In the genomic region with DNA sequence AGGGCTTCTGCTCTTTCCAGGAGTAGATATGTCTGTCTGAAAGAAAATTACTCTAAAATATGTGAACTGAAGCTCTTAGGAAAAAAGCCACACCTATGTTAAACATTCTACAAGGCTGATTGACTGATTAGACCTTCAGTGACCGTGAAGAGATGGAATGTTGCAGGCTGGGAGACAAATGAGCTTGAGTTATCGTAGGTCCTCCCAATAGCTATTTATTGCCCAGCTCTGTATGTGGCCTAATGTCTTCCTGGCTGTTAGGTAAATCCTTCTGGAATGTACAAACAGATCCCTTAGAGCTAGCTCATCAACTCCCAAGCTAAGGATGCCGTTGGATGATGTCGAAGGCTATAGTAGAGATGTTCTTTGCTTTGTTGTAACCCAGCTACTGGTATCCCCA, we compare ENCODE assay signal across 25 mouse cellular contexts.
"Had no signal": no experiment of that assay in that cellular context is flagged by ENCODE, and none has a peak within 500 bp of the region (broad histone marks: within the 10 kb centered on the region; RNA-seq: fewer than 3 reads in every experiment).

No protein-coding gene starts in this region.

- H3K9ac ChIP-seq: heart, embryonic 12.5 days; hindbrain, embryonic 12.5 days; hindbrain, embryonic 14.5 days; kidney, embryonic 15.5 days; limb, embryonic 12.5 days; liver, embryonic 12.5 days; liver, embryonic 14.5 days had no signal

- H3K27me3 ChIP-seq: hindbrain, embryonic 12.5 days had no signal

- DNase-seq: gastrocnemius, adult 2 months; gastrocnemius, postnatal 10 days; gastrocnemius, postnatal 25 days; heart, adult 18-20 months; heart, postnatal 10 days; heart, postnatal 4 days; kidney, adult 2 months; kidney, adult 9 months; kidney, postnatal 10 days; kidney, postnatal 4 days; liver had no signal

- ATAC-seq: hindbrain, embryonic 16.5 days; inflammation-experienced regulatory T-cells, adult 6 months; liver, embryonic 12.5 days had no signal

- H3K4me2 ChIP-seq: heart, embryonic 12.5 days; hindbrain, embryonic 12.5 days; hindbrain, embryonic 14.5 days; kidney, embryonic 15.5 days; limb, embryonic 12.5 days; liver, embryonic 12.5 days had no signal

- H3K4me3 ChIP-seq: gastrocnemius, adult 2 months; heart, embryonic 10.5 days; heart, embryonic 12.5 days; hindbrain, embryonic 10.5 days; hindbrain, embryonic 12.5 days; kidney, embryonic 15.5 days; layer of hippocampus, adult 2 months; left cerebral cortex, adult 2 months; limb, embryonic 10.5 days; limb, embryonic 12.5 days; liver, embryonic 12.5 days had no signal

- H3K9me3 ChIP-seq: heart, embryonic 10.5 days; hindbrain, embryonic 10.5 days; hindbrain, embryonic 12.5 days; kidney, embryonic 15.5 days; limb, embryonic 10.5 days; liver, embryonic 12.5 days had no signal

- H3K36me3 ChIP-seq: hindbrain, embryonic 12.5 days had no signal

- H3K27ac ChIP-seq: gastrocnemius, adult 2 months; heart, embryonic 10.5 days; hindbrain, embryonic 10.5 days; hindbrain, embryonic 12.5 days; hindbrain, embryonic 14.5 days; layer of hippocampus, adult 2 months; left cerebral cortex, adult 2 months; limb, embryonic 10.5 days; limb, embryonic 12.5 days; liver, embryonic 12.5 days; liver, embryonic 14.5 days had no signal

- H3K4me1 ChIP-seq: heart, embryonic 10.5 days; hindbrain, embryonic 10.5 days; hindbrain, embryonic 12.5 days; liver, embryonic 12.5 days had no signal
